Mouse (Mus musculus): ENCODE results near the gene Ergic1.

The Ergic1 gene

DNA sequence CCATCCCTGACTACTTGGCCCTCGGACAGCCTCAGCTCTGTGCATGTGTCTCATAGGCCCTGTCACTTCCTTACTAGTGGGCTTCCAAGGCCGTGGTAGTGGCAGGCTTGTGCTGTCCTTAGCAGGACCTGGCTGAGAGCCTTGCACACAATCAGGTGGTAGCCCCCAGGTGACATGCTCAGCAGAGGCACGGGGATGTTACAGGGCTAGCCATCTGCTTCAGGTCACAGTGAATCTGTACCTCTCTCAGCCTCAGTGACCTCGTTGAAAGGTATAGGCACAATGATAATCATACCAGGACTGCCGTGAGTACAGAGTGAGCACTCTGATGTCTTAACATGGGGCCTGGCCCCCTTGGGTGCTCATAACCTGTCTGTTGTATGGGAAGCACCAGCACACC, 13.4 kb downstream of the Ergic1 start:
- no peak for DNase-seq (ENCODE audit: extremely low spot score, low read depth, low spot score)

DNA sequence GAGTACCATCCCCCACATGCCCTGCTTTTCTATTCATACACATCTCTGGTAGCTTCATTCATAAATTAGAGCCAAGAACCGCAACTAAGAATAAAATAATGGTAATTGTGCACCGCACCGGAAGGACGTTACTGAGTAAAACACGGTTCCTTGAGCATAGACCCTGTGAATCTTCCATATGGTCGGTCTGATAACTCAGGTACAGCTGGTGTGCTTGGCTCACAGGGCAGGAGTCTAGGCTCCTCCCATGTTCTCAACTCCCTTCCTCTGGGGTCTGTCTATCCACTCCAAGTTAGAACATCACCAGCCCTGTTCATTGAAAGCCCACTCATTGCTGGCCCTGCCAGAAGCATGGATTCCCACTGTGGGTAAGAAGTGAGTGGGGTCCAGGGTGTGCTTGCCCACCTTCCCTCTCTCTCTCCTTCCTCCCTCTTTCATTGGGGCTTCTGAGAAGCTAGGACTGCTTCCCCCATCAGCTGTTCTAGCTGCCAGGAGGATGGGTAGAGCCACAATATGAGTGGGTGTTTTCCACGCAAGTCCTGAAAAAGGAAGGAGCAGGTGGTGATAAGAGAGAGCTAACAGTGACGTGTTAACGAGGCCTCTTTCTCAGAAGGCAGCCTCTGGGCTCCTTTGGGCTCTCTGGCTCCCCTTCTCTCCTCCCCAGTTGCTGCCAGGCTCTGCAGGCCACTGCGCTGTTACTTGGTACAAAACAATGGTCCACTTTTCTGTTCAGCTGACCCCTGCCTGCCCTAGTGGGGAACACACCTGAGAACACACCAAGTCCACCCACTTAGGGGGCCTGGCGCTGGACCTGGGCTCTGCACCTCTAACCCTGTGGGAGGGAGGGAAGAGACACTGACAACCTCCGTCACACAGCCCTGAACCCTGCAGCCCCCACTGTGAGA, 14.7 kb downstream of the Ergic1 start:
- no peak for DNase-seq (ENCODE audit: extremely low spot score, low read depth, low spot score)

- DNase-seq (ENCODE audit: extremely low spot score, low read depth, low spot score) = no peak
Measured at GRCm38 (mm10) chr17:26576833-26577232, 15.5 kb downstream of the Ergic1 start.

DNA sequence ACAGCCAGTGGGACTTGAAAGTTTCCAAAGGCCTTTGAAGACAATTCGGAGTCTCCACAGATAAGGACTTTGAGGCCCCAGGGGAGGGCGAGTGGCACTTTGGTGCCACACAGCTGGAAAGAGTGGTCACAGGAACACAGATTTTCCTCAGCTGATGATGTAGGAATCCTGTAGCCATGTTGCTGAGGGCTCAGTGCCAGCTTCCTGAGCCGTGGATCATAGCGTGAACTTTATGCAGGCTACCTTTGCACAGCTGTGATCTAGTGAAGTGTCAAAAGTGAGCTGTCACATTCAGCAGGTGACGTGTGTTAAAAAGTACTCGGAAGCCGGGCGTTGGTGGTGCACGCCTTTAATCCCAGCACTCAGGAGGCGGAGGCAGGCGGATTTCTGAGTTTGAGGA, 16.0 kb downstream of the Ergic1 start:
- DNase-seq (ENCODE audit: extremely low spot score, low read depth, low spot score) = no peak

DNA sequence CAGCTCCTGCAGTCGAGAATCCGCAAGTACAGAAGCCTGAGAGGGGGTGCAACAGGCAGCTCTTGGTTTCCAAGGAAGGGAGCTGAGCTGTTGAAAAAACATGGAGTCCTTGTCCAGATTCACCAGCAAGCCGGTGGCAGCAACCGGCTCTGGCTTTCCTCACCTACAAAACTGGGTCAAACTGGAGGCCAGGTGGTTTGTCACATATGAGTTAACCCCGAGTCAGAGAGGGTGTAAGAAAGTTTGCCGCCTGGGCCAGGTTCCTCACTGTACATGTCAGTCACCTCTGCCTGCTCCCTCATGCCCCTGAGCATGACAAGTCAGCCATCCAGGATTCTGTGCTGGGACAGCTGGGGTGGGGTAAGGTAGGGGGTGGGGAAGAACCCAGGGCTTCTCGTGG, 16.9 kb downstream of the Ergic1 start:
- no peak for DNase-seq (ENCODE audit: extremely low spot score, low read depth, low spot score)

DNA sequence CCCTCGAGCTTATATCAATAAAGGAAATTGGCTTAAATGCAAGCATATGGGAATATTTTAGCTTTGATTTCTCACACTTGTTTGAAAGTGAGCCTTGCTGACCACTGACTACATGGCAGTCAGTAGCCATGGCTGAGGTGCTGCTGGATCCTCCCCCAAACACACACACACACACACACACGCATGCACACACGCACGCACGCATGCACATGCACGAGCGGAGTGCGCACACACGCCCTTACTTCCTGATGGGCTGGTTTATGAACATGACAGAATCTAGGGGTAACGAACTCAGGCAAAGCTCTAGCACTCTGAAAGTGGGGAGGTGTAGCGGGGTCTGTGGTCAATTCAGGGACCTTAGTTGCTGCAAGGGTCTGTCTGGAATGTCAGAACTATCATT, 17.5 kb downstream of the Ergic1 start:
- DNase-seq (ENCODE audit: extremely low spot score, low read depth, low spot score) = no peak

GRCm38 (mm10) chr17:26579396-26579795, 18.1 kb downstream of the Ergic1 start:
- no peak for DNase-seq (ENCODE audit: extremely low spot score, low read depth, low spot score)

DNA sequence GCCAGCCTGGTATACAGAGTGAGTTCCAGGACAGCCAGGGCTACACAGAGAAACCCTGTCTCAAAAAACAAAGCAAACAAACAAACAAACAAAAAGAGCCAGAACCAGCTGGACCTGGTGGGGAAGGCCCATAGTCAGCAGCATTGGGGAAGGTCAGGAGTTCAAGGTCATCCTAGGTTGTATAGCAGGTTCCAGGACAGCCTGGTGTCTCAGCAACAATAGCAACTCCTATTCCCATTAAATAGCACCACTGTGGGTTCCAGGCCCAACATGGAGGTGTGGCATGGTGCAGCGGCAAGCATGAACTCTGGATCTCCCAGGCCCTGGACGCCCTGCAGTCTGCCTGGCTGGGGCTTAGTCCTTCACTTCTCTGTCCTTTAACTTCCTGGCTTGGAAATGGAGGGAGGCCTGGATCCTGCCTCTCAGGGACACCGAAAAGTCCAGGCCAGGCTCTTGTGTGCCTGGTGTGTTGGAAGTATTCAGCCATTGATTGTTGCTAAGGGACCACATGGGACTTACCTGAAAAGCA, 19.6 kb downstream of the Ergic1 start:
- no peak for DNase-seq (ENCODE audit: extremely low spot score, low read depth, low spot score)

DNA sequence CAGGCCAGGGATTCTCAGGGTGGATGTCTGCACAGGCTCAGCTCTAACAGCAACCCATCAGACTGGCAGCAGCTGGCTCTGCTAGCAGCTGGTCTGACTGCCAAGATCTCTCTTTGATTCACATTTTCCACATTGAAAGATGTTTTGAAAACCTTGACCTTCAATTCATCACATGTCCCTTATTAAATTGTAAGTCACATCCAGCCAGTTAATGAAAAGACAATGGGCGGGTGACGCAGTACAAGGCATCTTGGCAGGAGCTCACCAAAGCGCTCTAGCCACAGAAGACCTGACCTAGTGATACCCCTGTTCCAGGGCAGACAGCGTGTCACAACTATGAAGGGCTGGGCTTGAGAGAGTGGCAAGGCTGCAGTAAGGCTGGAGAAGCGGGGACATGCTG, 21.0 kb downstream of the Ergic1 start:
- DNase-seq (ENCODE audit: extremely low spot score, low read depth, low spot score) = no peak

- DNase-seq (ENCODE audit: extremely low spot score, low read depth, low spot score) = no peak
Measured at GRCm38 (mm10) chr17:26583056-26583455, 21.8 kb downstream of the Ergic1 start.

- DNase-seq (ENCODE audit: extremely low spot score, low read depth, low spot score) = no peak
Measured at GRCm38 (mm10) chr17:26583606-26584005, 22.3 kb downstream of the Ergic1 start.

GRCm38 (mm10) chr17:26584063-26584462, 22.8 kb downstream of the Ergic1 start:
- DNase-seq (ENCODE audit: extremely low spot score, low read depth, low spot score) = no peak

DNA sequence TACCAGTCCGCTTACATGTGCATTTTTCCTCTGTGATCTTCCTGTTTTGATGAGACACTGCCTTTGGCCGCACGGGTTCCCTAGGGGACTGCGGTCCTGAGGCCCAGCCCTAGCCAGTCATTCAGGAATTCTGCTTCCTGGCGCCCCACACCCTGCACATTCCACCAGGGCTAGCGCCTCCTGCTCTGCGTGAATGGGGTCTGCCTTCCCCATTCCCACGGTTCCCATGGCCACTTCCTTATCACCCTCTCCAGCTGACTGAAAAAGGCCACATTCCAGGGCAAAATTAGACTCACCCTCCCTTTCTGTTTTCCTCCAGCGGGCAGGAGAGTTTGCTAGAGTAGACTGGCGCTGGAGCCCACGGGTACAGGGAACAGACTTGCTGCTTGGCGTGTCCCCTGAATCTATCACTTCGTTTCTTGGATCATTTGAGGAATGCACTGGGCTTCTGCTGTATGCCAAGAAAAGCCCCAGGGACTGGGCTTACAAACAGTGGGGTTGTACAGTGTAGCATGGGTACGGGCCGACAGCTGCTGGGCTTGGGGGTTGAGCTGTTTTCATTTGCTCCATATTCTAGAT, 23.4 kb downstream of the Ergic1 start:
- no peak for DNase-seq (ENCODE audit: extremely low spot score, low read depth, low spot score)

GRCm38 (mm10) chr17:26587961-26588487, 26.7 kb downstream of the Ergic1 start:
- no peak for DNase-seq (ENCODE audit: extremely low spot score, low read depth, low spot score)

DNA sequence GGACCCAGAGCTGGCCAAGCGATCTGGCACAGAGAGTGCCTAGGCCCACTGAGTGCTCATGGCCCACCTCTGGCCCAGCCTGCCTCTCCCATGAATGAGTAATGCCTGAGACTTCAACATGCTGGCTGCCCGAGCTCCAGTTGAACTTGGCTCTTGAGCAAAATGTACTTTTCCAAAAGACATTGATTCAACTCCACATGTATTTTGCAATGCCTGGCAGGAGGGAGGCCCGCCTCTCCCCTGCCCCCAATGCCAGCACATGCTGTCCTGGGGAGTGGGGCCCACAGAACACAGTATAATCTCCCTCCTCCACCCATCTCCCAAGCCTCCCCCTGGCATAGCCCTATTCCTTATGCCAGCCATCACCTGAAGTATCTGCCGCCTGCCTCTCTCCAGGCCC, 31.2 kb downstream of the Ergic1 start:
- no peak for DNase-seq (ENCODE audit: extremely low spot score, low read depth, low spot score)

DNA sequence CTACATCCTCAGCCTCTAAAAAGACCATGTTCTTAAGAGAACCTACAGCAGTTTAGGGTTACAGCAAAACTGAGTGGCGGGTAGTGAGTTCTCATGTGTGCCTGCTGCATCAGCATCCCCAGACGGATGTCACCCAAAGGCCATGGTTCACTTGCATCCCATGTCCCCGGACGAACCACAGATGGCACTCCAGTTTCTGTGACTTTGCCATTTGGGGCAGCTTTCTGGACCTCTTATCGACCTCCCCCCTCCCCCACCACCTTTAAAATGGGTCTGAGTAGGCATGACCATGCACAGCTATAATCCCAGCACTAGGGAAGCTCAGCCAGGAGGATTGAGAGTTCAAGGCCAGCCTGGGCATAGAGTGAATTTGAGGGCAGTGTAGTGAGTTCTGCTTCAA, 31.9 kb downstream of the Ergic1 start:
- DNase-seq (ENCODE audit: extremely low spot score, low read depth, low spot score) = no peak

DNA sequence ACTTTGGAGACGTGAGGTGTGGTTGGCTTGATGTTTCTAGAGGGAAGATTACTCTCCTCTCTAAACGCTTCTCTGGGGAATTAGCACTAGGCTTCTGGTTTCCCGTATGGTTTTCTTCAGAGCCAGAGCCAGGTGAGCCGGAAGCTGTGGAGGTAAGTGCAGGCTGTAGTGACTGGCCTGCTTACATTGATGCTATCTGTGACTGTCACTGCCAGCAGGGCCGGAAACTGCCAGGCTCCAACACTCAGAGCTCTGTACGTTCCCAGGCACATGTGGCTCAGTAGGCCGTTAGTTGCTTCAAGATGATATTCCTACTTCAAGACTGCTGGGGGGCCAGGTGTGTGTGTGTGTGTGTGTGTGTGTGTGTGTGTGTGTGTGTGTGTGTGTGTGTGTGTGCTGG, 32.9 kb downstream of the Ergic1 start:
- DNase-seq (ENCODE audit: extremely low spot score, low read depth, low spot score) = no peak

DNA sequence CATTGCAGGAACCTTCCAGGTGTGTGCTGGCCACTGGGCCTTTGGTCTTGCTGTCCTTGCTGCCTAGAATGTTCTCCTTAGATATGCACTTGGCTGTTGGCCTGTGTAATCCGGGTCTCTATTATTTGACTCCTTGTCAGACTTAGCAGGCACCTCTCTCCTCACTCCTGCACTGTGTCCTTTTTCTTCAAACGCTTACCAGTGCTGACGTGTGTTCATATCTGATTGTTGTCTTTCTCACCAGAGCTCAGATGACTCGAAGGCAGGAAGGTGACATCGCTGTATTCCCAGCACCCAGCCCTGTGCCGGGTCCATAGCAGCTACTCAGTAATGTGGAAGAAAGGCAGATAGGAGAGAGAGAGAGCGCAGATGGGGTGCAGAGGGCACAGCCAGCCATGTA, 33.7 kb downstream of the Ergic1 start:
- no peak for DNase-seq (ENCODE audit: extremely low spot score, low read depth, low spot score)

GRCm38 (mm10) chr17:26595448-26596167, 34.3 kb downstream of the Ergic1 start:
- no peak for DNase-seq (ENCODE audit: extremely low spot score, low read depth, low spot score)

GRCm38 (mm10) chr17:26596168-26596658, 34.9 kb downstream of the Ergic1 start:
- DNase-seq (ENCODE audit: extremely low spot score, low read depth, low spot score) = no peak

GRCm38 (mm10) chr17:26596856-26597481, 35.7 kb downstream of the Ergic1 start:
- DNase-seq (ENCODE audit: extremely low spot score, low read depth, low spot score) = no peak

Measured in hindlimb bud, embryonic 11.5 days (tissue).